Mouse (Mus musculus) adrenal gland, postnatal 10 days (tissue): ENCODE measurements at regions not wholly inside any gene's neighbourhood (a gene's known extent, or its start where the extent isn't known, plus 50 kb on each side); places are given as distances from the start of the nearest gene placed in this dataset.

Source experiments
- DNase-seq: peaks from one replicate; pipeline ENCODE4 v3.0.0; 2021; ENCODE audit warnings: mixed read lengths

DNA sequence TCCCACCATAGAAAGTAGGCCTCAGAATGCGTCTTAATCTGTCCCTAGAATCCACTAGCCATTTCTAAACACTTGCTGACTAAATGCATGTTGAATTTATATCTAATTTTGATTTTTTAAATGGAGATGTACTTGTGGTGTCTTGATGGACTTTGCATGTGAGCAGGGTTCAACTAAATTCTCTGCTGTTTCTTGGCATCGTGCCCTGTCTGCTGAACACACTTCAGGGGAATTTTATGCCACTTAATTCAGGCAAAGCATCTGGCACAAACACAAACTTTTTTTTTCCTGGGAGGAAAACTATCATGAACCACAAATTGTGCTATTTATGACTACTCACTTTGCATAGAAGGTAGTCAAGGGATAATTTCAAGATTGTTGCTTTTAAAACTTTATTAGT lies 87.7 kb downstream of the Stc2 start:
- DNase-seq, result no peak

- DNase-seq, result peak; percentile 76
Measured at GRCm38 (mm10) chr11:31248467-31248866, 66.2 kb upstream of the Gm17332 start.
